Mouse (Mus musculus) hindlimb bud, embryonic 11.5 days (tissue): ENCODE data around the gene Senp7.
A peak's percentile ranks its signal among the peaks of the same experiment; 100 is the strongest.
"Not testable (repeated sequence)": the region's sequence is repeated elsewhere in the genome, so short reads cannot be mapped to it uniquely, and the experiment has no call there.

Experiments used
- DNase-seq: peaks from one replicate; pipeline ENCODE4 v3.0.0-alpha.2; 2012; ENCODE audit warnings: low read depth, low spot score; ENCODE audit errors: extremely low spot score

The Senp7 gene

GRCm38 (mm10) chr16:56064334-56064990 is 16.3 kb downstream of the Senp7 start:
- peak; percentile 39 for DNase-seq

- DNase-seq = no peak
Observed at GRCm38 (mm10) chr16:56066113-56066512, 18.0 kb downstream of the Senp7 start.

GRCm38 (mm10) chr16:56068523-56069070 is 20.5 kb downstream of the Senp7 start:
- DNase-seq = no peak

GRCm38 (mm10) chr16:56071317-56072232 is 23.4 kb downstream of the Senp7 start:
- no peak for DNase-seq

GRCm38 (mm10) chr16:56072533-56072932 is 24.4 kb downstream of the Senp7 start:
- DNase-seq = no peak

GRCm38 (mm10) chr16:56073150-56073549 is 25.0 kb downstream of the Senp7 start:
- DNase-seq = not testable (repeated sequence)

DNA sequence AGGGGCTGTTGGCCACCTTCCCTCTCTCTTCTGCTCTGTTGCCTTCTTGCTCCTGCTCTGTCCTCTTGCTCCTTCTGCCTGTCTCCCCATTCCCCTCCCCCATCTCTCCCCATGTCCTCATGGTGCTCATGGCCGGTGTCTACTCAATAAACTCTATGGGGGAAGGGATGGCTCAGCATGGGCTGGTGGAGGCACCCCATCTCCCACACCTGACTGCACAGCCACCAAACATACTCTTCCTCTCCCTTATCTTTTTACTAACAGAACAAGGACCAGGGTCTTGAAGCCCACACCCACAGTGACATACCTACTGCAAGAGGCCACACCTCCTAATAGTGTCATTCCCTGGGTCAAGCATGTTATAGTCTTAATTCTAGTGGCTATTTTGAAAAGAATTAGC is 26.0 kb downstream of the Senp7 start:
- DNase-seq = no peak

- no peak for DNase-seq
Observed at GRCm38 (mm10) chr16:56074565-56074964, 26.4 kb downstream of the Senp7 start.

DNA sequence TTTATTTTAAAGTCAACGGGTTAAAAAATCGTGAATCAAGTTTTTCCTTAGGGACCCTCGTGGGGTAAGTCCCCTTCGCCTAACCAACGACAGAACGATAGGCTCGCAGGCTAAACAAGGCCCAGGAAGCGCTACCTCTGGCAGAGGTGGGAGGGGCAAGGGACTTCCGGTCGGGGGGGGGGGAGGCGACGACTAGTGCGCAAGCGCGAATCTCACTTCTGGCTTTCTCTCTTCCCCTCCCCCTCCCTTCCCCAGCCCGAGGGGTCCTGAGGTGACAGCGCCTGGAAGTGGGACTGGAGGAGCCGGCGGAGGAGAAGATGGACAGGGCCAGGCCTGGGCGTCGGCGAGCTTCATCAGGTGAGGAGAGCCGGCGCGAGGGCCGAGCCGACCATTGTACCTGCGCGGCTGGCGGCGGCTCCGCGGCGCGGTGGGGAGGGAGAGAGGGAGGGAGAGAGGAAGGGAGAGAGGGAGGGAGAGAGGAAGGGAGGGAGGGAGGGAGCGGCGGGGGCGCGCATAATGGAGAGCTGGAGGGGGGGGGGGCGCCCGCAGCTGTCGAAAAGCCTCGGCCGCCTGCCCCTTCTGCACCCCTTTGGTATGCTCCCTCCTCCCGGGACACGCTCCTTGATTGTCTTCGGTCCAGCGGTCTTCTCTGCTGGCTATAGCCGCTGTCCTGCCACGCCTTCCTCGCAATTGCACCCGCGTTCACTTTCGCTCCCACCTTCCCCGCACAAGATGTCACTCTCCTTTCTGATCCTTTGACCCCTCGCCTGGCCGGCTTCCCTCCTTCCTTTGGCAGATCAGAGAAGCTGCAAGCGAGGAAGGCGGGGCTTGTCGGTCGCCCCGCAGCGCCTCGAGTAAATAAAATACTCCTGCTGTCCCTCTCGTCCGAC is 27.3 kb downstream of the Senp7 start:
- peak; percentile 49 for DNase-seq

DNA sequence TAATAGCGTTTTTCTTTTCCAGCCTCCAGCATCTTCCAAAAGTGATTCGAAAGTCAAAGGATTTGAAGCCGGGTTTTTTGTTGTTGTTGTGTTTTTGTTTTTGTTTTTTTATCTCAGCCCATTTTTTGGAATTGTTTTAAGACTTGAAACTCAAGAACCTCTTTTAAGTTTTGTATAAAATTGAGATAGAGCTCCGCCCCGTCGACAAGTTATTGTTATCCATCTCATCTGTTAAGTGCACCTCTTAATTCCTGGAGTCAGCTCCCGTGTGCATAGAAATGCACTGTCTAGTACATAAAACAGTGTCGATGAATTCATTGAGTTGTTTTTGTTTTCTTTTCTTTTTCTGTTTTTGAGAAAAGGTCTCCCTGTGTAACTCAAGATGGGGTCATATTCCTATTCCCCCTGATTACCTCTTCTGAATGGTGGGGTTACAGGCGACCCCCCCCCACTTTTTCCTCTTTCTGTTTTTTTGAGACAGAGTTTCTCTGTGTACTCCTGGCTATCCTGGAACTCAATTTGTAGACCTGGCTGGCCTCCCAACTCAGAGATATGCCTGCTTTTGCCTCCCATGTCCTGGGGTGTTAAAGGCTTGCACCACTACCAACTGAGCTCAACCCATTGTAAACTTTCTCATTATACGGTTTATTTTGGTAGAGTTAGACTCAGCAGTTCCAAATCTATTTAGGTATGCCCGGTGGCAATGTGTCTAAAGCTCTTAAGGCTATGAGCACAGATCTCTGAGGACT is 28.2 kb downstream of the Senp7 start:
- no peak for DNase-seq

GRCm38 (mm10) chr16:56079419-56079818 is 31.3 kb downstream of the Senp7 start:
- DNase-seq = no peak

DNA sequence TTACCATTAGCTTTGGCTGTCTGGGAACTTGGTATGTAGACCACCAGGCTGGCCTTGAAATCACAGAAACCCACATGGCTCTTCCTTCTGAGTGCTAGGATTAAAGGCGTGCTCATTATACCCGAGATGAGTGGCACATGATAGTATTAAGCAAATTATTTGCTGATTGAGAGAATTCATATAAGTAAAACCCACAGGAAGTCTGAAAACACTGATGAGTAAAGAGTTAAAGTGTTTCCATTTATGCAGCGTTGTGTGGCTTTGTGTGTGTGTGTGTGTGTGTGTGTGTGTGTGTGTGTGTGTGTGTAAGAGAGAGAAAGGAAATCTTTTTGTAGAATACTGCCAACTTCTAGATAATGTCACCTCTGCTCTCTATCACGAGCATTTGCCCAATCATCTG is 33.6 kb downstream of the Senp7 start:
- no peak for DNase-seq

DNA sequence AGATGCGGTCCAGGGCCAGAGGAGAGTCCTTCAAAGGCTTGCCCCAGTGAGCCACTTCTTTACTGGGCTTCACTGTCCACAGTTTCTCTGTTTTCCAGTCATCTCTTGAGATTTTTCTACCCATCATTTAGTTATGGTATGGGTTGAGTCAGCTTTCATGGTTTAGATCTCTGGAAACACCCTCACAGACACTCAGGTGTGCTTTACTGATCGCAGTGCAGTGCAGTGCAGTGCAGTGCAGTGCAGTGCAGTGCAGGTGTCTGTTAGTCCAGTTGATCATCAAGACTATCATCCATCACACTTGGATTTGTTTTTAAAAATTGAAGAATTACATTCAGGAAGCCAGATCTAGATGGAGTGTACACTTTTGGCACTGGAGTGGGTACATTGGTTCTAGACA is 38.2 kb downstream of the Senp7 start:
- no peak for DNase-seq

DNA sequence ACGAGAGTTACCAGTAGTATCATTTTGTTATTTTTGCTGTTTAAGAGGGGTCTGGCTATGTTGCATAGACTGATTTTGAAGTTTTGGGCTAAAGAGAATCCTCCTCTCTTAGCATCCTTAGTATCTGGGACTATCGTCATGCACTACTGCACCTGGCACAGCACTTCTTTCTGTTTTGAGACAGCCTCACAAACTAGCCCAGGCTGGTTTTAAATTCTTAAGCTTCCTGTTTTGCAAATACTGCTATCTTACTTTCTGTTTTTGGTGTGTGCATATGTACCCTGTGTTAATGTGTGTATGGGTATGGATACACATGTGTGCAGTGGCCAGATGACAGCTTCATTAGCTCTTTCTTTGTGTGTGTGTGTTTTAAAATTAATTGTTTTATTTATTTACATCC is 42.2 kb downstream of the Senp7 start:
- DNase-seq = no peak

- DNase-seq = not testable (repeated sequence)
Observed at GRCm38 (mm10) chr16:56096401-56097018, 48.4 kb downstream of the Senp7 start.

- no peak for DNase-seq
Observed at GRCm38 (mm10) chr16:56115706-56116105, 67.6 kb downstream of the Senp7 start.

DNA sequence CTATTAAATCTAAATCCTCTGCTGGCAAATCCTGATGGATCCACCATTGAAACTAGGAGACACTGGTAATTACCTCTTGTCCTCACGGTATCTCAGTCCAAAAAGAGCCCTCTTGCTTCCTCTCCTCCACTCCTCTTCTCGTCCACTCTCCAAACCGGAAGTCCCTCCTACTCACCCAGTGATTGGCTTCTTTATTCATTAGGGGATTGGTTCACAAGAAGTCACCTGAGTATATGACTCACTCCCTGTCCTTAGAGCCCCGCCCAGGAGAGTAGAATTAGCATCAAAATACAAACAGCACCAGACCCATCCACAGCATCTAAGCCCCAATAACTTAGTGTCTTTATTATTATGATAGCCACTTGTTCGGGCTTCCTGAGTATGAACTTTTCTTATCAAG is 68.0 kb downstream of the Senp7 start:
- DNase-seq = no peak

DNA sequence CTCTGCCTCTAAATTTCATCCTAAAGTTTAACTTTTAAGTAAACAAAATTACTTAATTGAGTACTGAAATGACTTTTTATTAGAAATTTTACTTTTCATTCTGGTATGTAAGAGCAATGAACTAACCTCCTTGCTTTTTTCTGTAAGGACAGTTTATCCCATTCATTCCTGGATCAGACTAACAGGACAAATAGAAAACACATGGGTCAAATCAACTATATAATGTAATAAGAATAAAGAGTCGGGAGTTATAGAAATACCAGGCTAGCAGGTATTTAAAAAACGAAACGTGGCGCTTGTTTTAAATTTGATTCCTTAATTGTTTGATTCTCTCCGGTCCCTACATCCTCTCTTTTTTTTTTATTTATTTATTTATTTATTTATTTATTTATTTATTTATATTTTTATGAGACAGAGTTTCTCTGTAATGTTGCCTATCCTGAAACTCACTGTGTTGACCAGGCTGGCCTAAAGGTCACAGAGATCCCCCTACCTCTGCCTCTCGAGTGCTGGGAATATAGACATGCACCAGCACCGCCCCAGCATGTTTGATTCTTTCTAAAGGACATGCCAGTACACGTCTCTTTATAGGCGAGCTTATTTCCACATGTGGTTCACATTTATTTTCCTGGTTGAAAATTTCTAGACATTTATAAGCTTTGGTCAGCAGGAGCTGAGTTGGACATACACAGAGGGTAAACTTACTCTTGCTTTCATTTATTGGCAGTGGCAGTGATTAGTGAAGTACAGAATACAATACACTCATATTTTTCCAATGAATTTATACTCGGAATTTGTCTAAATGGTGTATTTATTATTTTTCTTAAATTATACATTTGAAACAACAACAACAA is 69.4 kb downstream of the Senp7 start:
- no peak for DNase-seq

DNA sequence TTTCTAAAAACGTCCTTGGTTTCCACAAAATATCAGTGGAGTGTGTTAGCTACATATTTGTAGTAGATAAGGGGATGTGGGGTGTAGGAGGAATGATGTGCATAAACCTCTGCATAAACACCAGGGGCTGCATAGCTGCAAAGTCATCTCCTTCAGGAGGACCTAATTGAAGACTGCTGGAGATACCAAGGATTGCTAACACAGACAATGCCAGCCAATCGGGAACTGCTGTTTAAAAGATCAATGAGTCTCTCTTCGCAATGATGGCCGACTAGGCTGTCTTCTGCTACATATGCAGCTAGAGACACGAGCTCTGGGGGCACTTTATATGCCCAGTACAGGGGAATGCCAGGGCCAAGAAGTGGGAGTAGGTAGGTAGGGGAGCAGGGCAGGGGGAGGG is 74.4 kb downstream of the Senp7 start:
- DNase-seq = no peak
